Mouse (Mus musculus) left cerebral cortex, postnatal 36 days (tissue): Measurements from ENCODE around the gene Ldhd. TPM values are rescaled to one million over a fixed set of nuclear protein-coding genes. Genes with fewer than 3 reads are reported as not detected.

Experiments
- DNase-seq, 2 experiments: peaks; one replicate each; pipeline ENCODE4 v3.0.0; 2021 to 2022; ENCODE audit warnings: low spot score in 2 of 2, mixed read lengths in 1 of 2
- intact Hi-C: fragments of 180-260 bp; cut with DNase I; formaldehyde crosslinking; loops from one replicate; pipeline ENCODE4 v1.15.1; 2025
- total RNA-seq, 2 experiments: library from RNA; stranded (reverse); gene quantifications; 2 replicates each; pipeline ENCODE4 v1.2.3; 2021

The Ldhd gene
- total RNA-seq, 2 experiments from 2014 or later, result 9.7 TPM

GRCm38 (mm10) chr8:111602050-111602449, 28.1 kb downstream of the Ldhd start:
- intact Hi-C loops, result no loop called here
- DNase-seq, result peak in 1 of 2 experiments; percentile 35

GRCm38 (mm10) chr8:111599707-111600444, 30.3 kb downstream of the Ldhd start:
- DNase-seq, result no peak
- intact Hi-C loops, result no loop called here

- DNase-seq, result no peak
- intact Hi-C loops, result no loop called here
These were observed 32.9 kb downstream of the Ldhd start for GRCm38 (mm10) chr8:111597310-111597709.

- intact Hi-C loops, result no loop called here
- no peak for DNase-seq
These were observed 33.7 kb downstream of the Ldhd start for GRCm38 (mm10) chr8:111596485-111596821.

- DNase-seq, result no peak
- intact Hi-C loops, result no loop called here
These were observed 34.3 kb downstream of the Ldhd start for GRCm38 (mm10) chr8:111595712-111596484.

- intact Hi-C loops, result no loop called here
These were observed 35.2 kb downstream of the Ldhd start for GRCm38 (mm10) chr8:111594951-111595350.

GRCm38 (mm10) chr8:111594044-111594840, 35.9 kb downstream of the Ldhd start:
- intact Hi-C loops, result no loop called here
- no peak for DNase-seq

More at GRCm38 (mm10) chr8:111594951-111595350, 35.2 kb downstream of the Ldhd start:
- no peak for DNase-seq

GRCm38 (mm10) chr8:111592390-111592910, 37.7 kb downstream of the Ldhd start:
- DNase-seq, result peak; percentile 33 to 34
- intact Hi-C loops, result no loop called here

GRCm38 (mm10) chr8:111591176-111591575, 39.0 kb downstream of the Ldhd start:
- intact Hi-C loops, result no loop called here
- DNase-seq, result no peak

GRCm38 (mm10) chr8:111590214-111590613, 40.0 kb downstream of the Ldhd start:
- intact Hi-C loops, result no loop called here
- DNase-seq, result no peak

- DNase-seq, result no peak
- intact Hi-C loops, result no loop called here
These were observed 41.8 kb downstream of the Ldhd start for GRCm38 (mm10) chr8:111588336-111588735.

- intact Hi-C loops, result no loop called here
- DNase-seq, result no peak
These were observed 42.6 kb downstream of the Ldhd start for GRCm38 (mm10) chr8:111587545-111588094.

- intact Hi-C loops, result no loop called here
- DNase-seq, result no peak
These were observed 45.2 kb downstream of the Ldhd start for GRCm38 (mm10) chr8:111584946-111585345.

GRCm38 (mm10) chr8:111582386-111582785, 47.8 kb downstream of the Ldhd start:
- intact Hi-C loops, result no loop called here
- DNase-seq, result no peak

- DNase-seq, result no peak
- intact Hi-C loops, result no loop called here
These were observed 49.9 kb downstream of the Ldhd start for GRCm38 (mm10) chr8:111580306-111580705.

GRCm38 (mm10) chr8:111579318-111579717, 50.9 kb downstream of the Ldhd start:
- intact Hi-C loops, result no loop called here
- DNase-seq, result no peak

- DNase-seq, result no peak
- intact Hi-C loops, result no loop called here
These were observed 52.2 kb downstream of the Ldhd start for GRCm38 (mm10) chr8:111577880-111578533.

- intact Hi-C loops, result no loop called here
- no peak for DNase-seq
These were observed 53.7 kb downstream of the Ldhd start for GRCm38 (mm10) chr8:111576501-111576900.

GRCm38 (mm10) chr8:111575492-111575891, 54.7 kb downstream of the Ldhd start:
- intact Hi-C loops, result no loop called here

More at GRCm38 (mm10) chr8:111575492-111575891, 54.7 kb downstream of the Ldhd start:
- no peak for DNase-seq
